Mouse (Mus musculus) testis, postnatal 10 days (tissue): Measurements from ENCODE around the gene Prr29.
A peak's percentile ranks its signal among the peaks of the same experiment; 100 is the strongest.
"Not testable (repeated sequence)": the region's sequence is repeated elsewhere in the genome, so short reads cannot be mapped to it uniquely, and the experiment has no call there.

ENCODE experiments used
- DNase-seq: peaks from one replicate; pipeline ENCODE4 v3.0.0; 2021; ENCODE audit warnings: low spot score

Prr29 gene

DNA sequence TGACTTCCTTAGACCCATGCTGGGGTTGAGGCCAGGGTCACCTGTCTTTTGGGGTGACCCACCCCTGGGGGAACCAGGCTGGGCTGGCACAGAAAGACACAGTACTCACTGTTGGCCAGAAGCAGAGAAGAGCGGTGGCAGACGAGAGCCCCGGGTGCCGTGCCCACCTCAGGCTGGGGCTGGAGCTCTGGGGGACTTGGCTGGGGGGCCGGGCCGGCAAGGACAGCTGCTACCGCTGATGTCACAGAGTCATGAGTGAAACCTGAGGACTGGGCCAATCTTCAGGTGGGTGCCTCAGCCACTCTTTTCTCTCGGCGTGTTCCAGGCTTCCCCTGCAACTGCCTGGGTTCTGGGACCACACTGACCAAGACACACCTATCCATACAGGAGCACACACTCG lies at the start of gene Prr29:
Gene Prr29 (plus strand): TSS at position 107 of the 400 bp plus-strand sequence.
- no peak for DNase-seq

DNA sequence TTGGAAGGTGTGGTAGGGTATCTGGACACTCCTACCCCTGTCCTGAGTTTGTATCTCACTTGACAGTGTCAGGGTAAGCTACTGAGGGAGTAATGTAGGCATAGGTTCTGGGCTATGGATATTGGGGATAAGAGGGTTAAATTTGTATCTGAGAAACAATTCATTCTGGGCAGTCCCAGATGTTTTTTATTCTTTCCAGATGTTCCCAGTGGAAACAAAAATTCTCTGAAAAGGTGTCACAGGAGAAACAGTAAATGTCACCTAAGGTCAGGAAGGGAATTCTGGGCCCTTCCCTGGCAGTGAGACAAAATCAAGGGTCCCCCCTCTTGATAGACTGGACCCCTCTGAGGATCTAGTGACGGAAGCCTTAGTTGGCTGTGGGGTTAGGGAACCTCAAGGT lies 48.9 kb upstream of the Prr29 start:
- DNase-seq, result no peak

DNA sequence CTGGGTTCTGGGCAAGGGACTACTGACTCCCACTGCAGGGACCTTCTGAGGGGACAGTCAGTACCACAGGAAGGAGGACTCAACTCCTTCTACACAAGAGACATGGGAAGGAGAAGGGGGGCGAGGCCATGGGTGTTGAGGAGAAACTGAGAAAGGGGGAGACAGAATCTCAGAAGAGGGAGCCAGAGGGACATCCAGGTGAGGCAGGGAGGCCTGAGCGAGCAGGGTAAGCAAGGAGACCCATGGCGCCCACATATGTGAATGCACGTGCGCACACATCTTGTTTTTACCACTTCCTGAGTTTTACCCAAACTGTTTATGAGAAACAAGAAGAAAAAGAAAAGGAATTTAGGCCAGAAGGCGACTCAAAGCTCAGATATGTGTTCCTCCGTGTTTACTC lies 47.5 kb upstream of the Prr29 start:
- DNase-seq, result no peak

DNA sequence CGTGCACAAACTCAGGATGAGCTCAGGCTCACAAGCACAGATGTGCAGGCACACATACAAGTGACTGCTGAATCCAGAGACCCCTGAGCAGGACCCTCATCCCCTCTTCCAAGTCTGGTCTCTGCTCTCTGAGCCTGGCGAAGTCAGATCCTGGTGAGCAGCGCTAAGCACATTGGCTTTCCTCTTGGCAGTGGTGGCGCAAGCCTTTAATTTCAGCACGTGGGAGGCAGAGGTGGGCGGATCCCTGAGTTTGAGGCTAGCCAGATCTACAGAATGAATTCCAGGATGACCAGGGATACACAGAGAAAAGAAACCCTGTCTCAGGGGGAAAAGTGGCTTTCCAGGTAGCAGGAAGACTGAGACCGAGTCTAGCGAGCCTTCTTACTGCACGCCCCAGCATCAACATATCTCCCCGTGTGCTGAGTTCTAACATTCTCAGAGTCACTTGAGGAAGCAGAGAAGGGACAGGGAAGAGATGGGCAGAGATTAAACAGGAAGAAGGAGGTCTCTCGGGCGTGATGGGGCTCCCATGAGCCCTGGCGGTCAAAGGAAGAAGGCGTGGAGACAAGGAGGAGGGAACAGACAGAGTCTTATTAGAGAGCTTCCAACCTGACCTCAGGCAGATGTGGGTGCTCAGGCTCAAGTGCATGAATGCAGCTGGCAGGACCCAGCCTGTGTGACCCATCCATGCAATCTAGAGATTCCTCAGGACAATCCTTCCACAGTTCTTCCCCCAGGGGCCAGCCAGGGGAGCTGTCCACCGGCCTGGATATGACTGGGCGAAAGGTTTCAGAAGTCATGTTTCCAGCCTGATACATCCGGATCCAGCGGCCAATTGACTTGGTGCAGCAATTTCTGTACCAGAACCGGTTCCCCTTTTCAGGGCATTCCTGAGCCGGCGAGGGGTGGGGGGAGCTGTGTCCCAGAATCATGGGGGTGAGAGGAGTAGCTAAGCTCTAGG lies 46.6 kb upstream of the Prr29 start:
- no peak for DNase-seq

DNA sequence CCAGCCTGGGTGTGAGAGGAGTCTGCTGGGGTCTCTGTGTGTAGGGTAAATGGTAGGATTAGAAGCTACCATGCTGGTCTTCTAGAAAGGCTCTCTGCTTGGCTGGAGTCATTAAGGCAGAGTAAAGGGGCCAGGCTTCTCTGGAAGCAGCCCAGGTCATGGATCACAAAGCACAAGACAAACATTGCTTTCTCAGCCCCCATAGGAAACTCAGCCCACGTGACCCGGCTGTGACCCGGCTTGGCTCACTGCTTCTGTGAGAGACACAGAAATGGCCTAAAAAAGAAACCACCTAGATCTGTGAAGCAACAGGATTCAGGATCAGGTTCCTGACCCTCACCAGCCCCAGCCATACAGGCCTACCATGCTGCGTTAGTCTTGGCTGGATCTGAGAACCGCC lies 40.4 kb upstream of the Prr29 start:
- no peak for DNase-seq

DNA sequence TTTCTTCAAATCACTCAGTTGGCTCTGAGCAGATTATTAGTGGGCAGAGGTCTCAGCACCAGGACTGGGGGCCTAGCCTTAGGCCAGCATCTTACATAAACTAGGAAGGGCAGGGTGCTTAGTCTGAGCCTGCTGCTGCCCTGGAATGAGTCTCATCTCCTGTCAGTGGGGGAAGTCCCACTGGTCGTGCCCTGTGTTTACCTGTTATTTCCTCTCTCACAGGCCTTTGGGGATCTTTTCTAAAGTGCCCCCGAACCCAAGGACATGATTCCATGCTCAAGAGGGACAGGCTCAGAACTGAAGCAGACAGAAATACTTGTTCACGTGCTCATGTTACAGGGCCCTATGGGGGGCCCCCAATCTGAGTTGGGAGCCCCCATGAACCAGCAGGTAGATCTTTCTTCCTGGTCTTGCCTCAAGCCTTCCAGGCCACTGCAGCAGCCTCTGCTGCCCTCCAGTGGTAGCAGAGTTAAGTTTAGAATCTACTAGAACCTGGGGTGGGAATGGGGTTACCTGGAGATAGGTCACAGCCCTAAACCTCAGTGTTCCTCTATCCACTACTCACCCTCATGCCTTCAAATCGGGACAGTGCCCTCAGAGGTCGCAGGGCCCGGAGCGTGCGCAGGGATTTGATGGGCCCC lies 39.6 kb upstream of the Prr29 start:
- peak; percentile 82 for DNase-seq

DNA sequence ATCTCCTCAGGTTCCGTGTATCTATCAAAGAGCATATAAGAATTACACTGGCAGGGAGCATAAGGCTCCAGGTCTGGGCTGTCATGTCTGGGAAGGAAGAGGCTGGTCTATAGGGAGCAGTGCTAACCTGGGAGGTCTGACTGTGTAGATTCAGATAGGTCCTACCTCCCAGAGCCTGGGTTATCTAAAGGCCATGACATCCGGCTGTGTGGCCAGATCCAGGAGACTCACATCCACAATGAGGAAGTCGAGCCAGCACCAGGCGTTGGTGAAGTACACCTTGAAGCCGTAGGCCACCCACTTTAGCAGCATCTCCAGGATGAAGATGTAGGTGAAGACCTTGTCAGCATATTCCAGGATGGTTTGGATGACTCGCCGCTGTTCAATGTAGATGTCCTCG lies 38.8 kb upstream of the Prr29 start:
- DNase-seq, result no peak

DNA sequence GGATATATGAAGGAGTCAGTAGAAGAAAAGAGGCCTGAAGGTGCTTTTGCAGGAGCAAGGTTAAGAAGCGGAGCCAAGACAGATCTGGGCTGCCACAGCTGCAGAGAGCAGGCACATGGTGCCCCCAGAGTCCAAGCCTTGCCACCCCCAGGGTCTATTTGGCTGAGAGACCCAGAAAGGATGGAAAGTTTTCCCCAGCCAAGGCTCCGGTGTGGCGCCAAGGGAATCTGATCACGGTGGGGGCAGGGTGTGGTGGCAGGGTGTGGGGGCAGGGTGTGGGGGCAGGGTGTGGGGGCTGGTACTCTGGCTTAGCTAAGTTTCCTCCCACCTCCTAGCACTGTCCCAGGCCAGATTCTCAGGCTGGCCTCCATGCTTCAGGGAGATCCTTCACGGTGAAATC lies 36.8 kb upstream of the Prr29 start:
- no peak for DNase-seq

DNA sequence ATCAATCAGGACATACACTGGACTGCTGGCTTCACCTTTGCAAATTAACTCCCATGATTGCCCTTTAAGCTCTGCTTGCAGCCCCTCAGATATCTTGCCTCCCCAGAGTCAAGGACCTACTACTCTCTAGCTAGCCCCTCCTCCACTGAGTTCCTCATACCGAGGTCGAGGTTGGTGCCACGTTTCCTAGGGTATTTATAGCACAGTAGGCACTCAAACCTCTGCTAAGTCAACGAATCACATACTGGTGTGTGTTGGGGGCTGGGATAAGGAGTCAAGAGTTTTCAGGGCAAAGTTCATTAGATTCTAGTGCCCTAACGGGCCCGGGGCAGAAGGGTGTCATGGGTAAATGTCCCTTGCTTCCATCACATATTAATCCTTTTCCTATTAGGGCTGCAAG lies 36.1 kb upstream of the Prr29 start:
- no peak for DNase-seq

DNA sequence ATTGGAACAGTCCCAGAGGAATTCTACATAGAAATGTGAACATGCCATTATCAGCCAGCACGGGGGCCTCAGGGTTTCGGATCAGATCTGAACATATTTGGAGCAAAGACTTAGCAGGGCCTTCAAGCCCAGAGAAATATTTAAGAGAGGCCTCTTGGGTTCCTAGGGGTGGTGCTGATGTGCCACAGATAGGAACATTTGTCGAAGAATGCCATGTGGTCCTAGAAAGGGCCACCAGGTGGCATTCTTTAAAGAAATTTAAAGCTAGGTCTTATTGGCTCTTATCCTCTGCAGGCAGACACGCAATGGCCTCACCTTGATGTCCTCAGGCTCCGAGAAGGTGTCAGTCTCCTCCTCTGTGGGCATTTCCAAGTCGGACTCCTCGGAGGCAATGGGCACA lies 35.6 kb upstream of the Prr29 start:
- no peak for DNase-seq

DNA sequence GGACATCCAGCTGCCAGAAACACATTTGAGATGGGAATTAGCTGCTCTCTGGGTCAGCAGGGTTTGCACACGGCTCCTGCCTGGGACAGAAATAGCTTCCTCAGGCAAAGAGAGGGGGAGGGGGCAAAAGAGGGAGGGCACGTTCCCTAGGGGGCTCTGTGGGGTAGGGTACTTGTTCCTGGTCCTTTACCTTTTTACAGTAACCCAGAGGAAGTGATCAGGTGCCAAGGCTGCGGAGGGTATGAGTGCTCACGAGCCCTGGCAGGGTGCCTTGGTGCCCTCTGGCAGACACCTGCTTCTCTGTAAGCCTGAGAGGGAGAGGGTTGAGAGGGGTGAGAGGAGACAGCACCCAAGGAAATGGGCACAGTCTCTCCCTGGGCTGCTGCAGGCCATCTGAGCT lies 32.8 kb upstream of the Prr29 start:
- no peak for DNase-seq

DNA sequence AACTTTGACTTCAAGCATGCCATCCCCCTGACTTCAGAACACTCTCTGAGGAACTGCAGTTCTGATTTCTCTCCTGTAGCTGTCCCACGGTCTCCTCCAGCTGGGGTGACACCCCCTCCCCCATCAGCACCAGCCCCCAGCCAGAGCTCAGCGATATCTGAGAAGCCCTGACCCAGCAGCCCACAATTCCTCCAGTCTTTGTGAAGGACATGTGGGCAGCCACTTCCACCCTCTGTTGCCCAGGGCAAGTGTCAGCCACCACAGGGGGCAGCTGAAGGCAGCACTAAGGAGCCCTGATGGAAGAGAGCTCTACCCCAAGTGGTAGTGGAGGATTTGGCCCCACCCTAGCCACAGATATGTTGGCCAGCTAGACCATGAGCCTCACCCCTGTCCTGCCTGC lies 31.2 kb upstream of the Prr29 start:
- DNase-seq, result no peak

DNA sequence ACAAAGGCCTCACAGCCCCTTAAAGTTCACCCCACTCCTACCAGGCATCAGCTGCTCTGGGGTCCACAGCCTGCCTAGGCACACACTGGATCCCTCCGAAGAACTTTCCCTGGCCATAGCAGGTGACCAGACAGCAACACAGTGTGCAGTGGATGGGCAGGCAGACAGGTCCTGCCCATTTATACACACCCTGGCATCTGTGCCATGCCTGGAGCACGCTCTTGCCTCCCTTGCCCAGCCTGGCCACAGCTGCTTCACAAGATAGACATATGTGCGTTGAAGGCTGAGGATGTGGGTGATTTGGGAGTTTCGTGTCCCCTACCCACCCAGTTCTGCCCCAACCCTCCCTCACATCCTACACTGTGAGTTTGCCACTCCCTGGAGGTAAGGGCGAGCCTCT lies 27.2 kb upstream of the Prr29 start:
- DNase-seq, result no peak

DNA sequence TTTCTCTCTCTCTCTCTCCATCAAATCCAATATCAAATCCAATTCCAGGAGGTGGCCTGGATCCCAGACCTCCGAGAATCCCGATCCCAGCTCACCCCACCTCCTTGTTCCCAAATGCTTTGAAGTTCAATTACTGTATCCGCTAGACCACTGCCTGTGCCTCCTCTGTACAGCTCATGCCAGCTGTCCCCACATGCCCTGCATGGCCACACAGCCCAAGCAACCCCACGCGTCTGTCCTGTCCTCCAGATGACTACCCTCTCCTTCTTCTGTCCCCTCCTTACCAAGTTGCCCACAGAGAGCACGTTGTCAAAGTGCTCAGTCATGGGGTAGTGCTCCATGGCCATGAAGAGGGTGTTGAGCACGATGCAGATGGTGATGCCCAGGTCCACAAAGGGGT lies 26.4 kb upstream of the Prr29 start:
- DNase-seq, result no peak

DNA sequence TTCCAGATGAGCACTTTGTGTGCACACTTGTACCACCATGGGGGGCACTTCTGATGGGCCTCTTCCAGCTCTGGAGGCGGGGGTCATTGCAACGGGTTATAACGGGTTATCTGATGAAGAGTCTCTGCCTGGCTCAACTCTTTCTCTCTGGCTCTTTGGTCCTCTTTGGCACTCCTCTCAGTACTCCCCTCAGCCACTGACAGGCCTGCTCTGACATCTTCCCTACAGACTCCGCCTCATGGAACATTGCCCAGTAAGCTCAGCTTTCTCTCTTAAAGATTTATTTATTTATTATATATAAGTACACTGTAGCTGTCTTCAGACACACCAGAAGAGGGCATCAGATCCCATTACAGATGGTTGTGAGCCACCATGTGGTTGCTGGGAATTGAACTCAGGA lies 25.9 kb upstream of the Prr29 start:
- not testable (repeated sequence) for DNase-seq

DNA sequence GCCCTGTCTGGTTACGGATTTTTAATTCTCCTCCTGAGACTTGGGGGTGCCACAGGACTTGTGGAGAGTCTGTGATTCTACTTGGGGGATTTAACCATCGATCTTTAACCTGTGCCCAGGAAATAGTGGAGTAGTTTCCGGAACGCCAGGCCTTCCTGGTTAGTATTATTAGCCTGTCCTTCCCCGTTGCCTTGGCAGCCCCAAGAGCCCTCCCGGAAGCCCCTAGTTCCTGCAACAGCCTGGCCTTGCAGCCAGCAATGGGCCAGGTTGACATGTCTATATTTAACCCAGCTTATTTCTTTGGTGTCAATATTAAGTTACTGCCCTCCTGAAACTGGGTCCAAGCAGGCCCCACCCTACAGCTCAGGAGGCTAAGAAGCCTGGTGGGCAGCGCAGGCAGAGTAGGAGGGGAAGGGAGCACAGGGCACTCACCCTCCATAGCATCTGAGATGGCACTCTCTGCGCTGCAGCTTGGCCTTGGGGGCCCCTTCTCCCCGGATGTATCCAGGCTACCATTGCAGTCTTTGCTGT lies 24.2 kb upstream of the Prr29 start:
- DNase-seq, result no peak

DNA sequence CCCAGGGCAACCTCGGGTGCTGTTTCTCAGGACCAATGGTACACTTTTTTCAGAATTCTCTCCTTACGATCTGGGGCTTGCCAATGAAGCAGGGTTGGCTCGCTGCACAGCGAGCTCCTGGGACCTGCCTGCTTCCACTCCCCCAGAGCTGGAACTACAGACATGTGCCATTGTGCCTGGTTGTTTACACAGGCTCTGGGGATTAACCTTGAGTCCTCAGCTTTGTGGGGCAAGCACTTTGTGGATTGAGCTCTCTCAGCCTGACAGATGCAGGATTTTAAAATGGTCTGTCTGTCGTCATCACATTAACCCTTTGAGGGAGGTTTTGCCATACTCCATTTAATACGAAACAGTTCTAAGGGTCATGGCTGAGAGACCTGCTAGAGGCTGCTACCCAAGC lies 20.4 kb upstream of the Prr29 start:
- no peak for DNase-seq

DNA sequence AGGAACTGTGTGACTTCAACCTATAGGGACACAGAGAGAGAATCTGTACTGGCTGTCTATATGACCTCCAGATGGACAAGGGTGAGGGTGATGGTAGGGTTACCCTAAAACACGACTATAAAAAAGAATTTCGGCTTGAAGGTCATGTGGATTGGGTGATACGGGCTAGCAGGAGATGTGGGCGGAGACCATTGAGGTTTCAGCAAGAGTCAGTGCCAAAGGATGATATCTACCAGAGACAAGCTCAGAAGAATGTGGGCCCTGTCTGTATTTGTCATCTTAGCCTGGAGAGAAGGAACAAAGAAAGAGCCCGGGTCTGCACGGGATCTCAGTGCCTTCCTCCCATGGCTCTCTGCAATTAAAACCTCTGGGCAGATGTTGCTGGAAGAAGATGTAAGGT lies 15.5 kb upstream of the Prr29 start:
- no peak for DNase-seq

DNA sequence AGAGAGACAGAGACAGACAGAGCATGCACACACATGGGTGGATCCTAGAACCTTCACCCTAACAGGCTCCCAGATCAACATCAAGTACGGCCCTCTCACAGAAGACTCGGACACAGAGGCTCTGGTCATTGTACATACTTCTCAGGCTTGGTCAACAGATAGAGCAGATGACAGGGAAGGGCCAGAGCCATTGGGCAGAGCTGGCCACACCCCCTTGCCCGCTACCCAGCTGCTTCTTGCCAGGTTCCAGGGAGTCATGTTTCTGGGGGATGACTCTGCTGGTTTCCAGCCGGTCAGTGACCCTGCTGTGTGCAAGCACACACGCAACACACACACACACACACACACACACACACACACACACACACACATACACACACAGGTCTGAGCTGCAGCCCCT lies 14.4 kb upstream of the Prr29 start:
- no peak for DNase-seq

DNA sequence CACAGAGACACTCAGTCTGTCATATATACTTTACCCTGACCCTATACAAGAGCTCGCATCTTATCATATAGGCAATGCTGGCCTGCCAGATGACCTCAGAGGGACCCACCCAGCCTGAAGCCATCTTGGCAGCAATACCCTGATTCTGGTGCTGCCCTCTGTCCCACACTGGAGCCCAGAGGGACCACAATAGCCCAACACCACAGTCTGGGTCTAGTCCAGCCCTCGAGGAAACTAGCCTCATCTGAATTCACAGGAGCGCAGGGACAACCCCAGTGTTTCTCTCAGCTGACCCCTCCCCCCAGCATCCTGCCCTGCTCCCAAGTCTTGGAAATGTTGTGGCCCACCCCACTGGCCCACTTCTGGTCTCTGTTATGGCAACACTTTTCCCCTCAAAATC lies 14.0 kb upstream of the Prr29 start:
- DNase-seq, result no peak

DNA sequence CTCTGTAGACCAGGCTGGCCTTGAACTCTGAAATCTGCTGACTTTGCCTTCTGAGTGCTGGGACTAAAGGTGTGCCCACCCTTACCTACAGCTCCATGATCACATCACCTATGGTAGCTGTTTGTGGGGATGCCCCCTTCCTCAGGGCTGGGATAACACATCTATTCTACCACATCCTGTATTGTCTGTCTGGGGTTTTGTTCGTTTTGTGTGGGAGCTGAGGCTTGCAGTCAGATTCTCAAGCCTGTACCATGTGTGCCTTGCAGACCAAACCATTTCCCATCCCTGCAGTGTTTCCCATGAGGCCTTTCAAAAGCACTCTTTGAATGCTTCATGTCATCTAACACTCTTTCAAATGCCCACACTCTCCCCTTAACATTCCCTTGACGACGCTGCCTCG lies 13.3 kb upstream of the Prr29 start:
- no peak for DNase-seq

DNA sequence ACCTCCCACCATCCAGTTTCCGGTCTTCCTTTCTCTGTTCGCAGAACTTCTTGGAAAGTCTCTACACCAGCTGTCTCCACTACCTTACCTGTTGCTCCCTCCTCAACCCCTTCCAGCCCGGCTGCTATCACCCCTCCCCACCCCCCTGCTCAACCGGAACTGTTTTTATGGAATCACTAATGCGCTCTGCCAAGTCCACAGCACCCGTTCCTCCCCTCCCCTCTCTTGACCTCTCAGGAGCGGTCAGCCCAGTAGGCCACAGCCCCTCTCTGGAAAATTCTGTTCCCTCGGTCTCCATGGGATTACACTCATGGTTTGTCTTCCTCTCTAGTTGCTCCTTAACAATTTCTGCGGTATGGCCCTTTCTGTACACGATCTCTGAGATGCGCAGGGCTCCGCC lies 12.1 kb upstream of the Prr29 start, which contains the start of gene Scn4a:
Gene Scn4a (minus strand): TSS at position 101 of the 400 bp plus-strand sequence.
- DNase-seq, result no peak

DNA sequence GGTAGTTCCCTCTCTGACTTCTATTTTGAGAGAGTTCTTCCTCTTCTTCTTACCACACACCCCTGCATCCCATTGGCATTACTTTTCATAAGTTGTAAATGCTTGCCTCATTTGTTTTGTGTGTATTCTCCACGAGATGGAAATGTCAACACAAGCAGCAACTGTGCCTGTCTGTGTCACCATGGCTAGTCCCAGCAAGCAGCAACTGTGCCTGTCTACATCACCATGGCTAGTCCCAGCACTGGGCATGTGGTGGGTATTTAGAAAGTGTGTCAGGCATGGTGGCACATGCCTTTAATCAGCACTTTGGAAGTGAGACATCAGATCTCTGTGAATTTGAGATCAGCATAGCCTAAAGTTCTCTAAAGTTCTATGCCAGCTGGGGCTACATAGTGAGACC lies 11.1 kb upstream of the Prr29 start:
- no peak for DNase-seq
